Mouse (Mus musculus) gastrocnemius, adult 18-20 months (tissue): ENCODE data around the gene Krt28. TPM values are rescaled to one million over a fixed set of nuclear protein-coding genes. Genes with fewer than 3 reads are reported as not detected.

ENCODE experiments used
- DNase-seq: peaks from one replicate; pipeline ENCODE4 v3.0.0; 2021; ENCODE audit warnings: low spot score
- total RNA-seq, 2 experiments: library from RNA; stranded (reverse); gene quantifications; 2 replicates each; pipeline ENCODE4 v1.2.3; 2021

The Krt28 gene
- total RNA-seq, 2 experiments from 2014 or later = not detected

- no peak for DNase-seq
Measured at GRCm38 (mm10) chr11:99366791-99367190, 7.9 kb downstream of the Krt28 start.

GRCm38 (mm10) chr11:99364412-99364811 lies 10.3 kb downstream of the Krt28 start:
- DNase-seq = no peak

GRCm38 (mm10) chr11:99361423-99361822 lies 13.3 kb downstream of the Krt28 start:
- no peak for DNase-seq

GRCm38 (mm10) chr11:99351004-99351403 lies 23.7 kb downstream of the Krt28 start, which contains the start of gene Krt27:
Gene Krt27 (minus strand): TSS chr11:99351104.
- no peak for DNase-seq

- DNase-seq = no peak
Measured at GRCm38 (mm10) chr11:99339299-99339847, 35.3 kb downstream of the Krt28 start.

- no peak for DNase-seq
Measured at GRCm38 (mm10) chr11:99337866-99338265, 36.8 kb downstream of the Krt28 start, which contains the start of gene Krt26. Gene Krt26 (minus strand): TSS chr11:99337966.

- DNase-seq = no peak
Measured at GRCm38 (mm10) chr11:99333426-99333825, 41.3 kb downstream of the Krt28 start.

GRCm38 (mm10) chr11:99329655-99330054 lies 45.0 kb downstream of the Krt28 start:
- no peak for DNase-seq

GRCm38 (mm10) chr11:99322851-99323250 lies 51.9 kb downstream of the Krt28 start, which contains the start of gene Krt25:
Gene Krt25 (minus strand): TSS chr11:99322951.
- DNase-seq = no peak

GRCm38 (mm10) chr11:99321094-99321493 lies 53.6 kb downstream of the Krt28 start:
- no peak for DNase-seq

- DNase-seq = no peak
Measured at GRCm38 (mm10) chr11:99319127-99319526, 55.6 kb downstream of the Krt28 start.

- DNase-seq = no peak
Measured at GRCm38 (mm10) chr11:99316543-99316942, 58.2 kb downstream of the Krt28 start.

Other genes starting within 250 kb of the Krt28 start
- not detected for gene Ccr7, start 219.8 kb downstream of the Krt28 start, total RNA-seq
- 10 to 100 TPM; 28.0 to 33.2 TPM for gene Smarce1, start 143.9 kb downstream of the Krt28 start, total RNA-seq
- 1 to 10 TPM; 2.4 TPM for gene Krt222, start 130.8 kb downstream of the Krt28 start, total RNA-seq
- not detected for gene Krt24, start 89.6 kb downstream of the Krt28 start, total RNA-seq
- gene Krt25, start 52.0 kb downstream of the Krt28 start, total RNA-seq = under 1 TPM in 1 of 2 experiments, not detected in 1; 0.18 TPM
- gene Krt26, start 36.9 kb downstream of the Krt28 start, total RNA-seq = not detected
- gene Krt27, start 23.8 kb downstream of the Krt28 start, total RNA-seq = not detected
- gene Krt10, start 14.5 kb upstream of the Krt28 start, total RNA-seq = 1 to 10 TPM; 2.6 to 3.1 TPM
- gene Krt12, start 47.4 kb upstream of the Krt28 start, total RNA-seq = not detected
- gene Krt20, start 63.2 kb upstream of the Krt28 start, total RNA-seq = under 1 TPM in 1 of 2 experiments, not detected in 1; 0.14 TPM
- not detected for gene Krt23, start 118.2 kb upstream of the Krt28 start, total RNA-seq
- not detected for gene Krt39, start 146.4 kb upstream of the Krt28 start, total RNA-seq
- gene Krt40, start 168.3 kb upstream of the Krt28 start, total RNA-seq = not detected
- gene Krtap3-3, start 176.0 kb upstream of the Krt28 start, total RNA-seq = under 1 TPM in 1 of 2 experiments, not detected in 1; 0.32 TPM
- not detected for gene Krtap3-2, start 181.9 kb upstream of the Krt28 start, total RNA-seq
- not detected for gene Gm11939, start 184.6 kb upstream of the Krt28 start, total RNA-seq
- not detected for gene Krtap3-1, start 191.7 kb upstream of the Krt28 start, total RNA-seq
- not detected for gene Krtap1-5, start 206.1 kb upstream of the Krt28 start, total RNA-seq
- gene Krtap1-4, start 208.8 kb upstream of the Krt28 start, total RNA-seq = not detected
- gene Krtap1-3, start 216.4 kb upstream of the Krt28 start, total RNA-seq = not detected
- not detected for gene Krtap9-3, start 223.2 kb upstream of the Krt28 start, total RNA-seq
- gene Gm11938, start 228.4 kb upstream of the Krt28 start, total RNA-seq = not detected
- gene Gm11937, start 235.3 kb upstream of the Krt28 start, total RNA-seq = not detected
- not detected for gene Krtap2-4, start 239.9 kb upstream of the Krt28 start, total RNA-seq
- not detected for gene Gm11562, start 245.5 kb upstream of the Krt28 start, total RNA-seq